Mouse (Mus musculus) embryo, embryonic 11.5 days (tissue): ENCODE measurements around the gene Fastkd3.

ENCODE experiments used
- DNase-seq: peaks from one replicate; pipeline ENCODE4 v3.0.0-alpha.2; 2012; ENCODE audit warnings: low read depth, low spot score

Fastkd3 gene

GRCm38 (mm10) chr13:68607652-68608405, 25.8 kb downstream of the Fastkd3 start:
- no peak for DNase-seq

DNA sequence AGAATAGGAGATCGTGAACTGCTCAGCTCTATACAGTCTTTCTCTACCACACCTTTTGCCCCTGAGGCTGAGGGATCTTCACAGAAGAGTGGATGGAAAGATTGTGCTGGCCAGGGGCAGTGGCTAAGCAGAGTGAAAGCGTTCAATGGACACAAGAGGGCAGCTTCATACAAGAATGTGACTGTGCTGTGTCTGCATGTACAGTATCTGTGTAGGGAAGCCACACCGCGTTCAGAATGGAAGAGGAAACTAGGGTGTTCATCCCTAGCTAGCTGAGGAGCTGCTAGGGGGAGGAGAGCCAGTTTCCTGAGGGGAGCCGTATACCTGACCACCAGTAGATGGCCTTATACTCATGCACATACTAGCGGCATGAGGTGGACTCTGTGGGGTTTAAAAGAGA, 40.8 kb downstream of the Fastkd3 start:
- DNase-seq: no peak

DNA sequence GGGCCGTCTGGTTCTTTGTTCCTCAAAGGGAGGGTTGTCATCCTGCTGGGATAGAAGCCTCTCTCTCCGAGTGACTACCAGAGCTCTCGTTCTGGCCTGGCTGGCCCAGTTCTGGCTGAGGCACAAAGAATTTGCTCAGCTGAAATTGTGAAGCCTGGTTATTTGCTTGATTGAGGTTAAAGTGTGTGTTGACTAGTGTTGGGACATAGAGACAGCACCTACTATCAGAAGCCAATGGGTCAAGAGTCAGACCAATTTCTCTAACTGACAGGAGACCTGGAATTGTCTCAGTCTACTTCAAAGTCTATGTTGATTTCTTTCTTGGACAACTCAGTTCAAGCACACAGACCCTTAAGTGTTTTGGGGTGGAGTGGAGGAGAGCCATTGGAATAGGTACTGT, 45.0 kb downstream of the Fastkd3 start:
- DNase-seq: no peak
